Mouse (Mus musculus): ENCODE data around the gene Stt3b.

Stt3b gene

DNA sequence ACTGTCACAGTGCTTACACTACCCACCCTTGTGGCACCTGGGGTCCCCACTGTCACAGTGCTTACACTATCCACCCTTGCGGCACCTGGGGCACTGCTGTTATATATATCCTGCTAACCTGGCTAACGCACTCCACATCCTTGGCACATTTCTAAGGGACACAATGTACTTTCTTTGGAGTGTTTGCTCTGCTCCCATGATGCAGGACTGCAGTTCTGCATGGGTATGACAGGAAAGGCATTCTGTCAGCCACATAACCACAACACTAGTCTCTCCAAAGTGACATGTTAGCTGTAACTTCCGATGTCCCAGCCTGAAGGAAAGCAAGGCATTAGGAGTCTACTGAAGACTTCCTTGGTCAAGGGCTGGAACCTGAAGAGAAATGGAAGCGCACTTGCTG lies 26.8 kb downstream of the Stt3b start:
- in situ Hi-C loops (cut with MboI; ENCODE audit: unreplicated experiment in 2 of 2), result no loop called here

DNA sequence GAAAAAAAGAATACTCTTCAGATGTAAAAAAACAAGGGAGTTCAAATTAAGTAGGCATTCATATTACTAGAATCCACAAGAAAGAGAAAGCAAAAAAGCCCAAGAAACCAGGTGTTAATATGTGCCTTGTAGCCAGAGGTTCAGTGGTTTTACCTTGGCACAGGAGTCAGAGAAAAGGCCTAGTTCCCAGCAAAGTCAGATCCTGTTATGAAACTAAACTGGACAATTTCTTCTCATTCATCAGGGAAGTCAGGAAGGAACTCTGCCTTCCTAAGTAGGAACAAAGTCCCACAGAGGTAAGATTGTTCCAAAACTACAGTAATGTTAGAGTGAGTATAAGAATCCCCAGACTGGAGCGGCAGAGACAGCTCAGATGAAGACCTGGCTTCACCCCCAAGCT lies 31.6 kb downstream of the Stt3b start:
- in situ Hi-C loops (cut with MboI; ENCODE audit: unreplicated experiment in 2 of 2), result no loop called here

DNA sequence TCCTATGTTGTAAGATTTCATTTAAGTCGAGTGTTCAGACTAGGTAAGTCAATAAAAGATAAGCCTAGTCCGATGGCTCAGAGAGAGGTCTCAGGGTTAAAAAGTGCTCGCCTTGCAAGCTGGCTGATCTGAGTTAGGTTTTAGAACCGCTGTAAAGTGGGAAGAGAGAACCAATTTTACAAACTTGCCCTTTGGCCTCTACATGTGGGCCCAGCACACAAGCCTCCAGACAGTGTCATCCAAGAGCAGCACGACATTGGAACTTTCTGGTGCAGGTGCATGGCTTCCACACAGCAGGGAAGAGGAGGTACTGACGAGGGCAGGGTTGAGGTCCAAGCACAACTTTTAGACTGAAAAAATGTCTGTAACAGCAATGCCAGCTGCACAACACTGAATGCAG lies 35.4 kb downstream of the Stt3b start:
- in situ Hi-C loops (cut with MboI; ENCODE audit: unreplicated experiment in 2 of 2), result loop anchor here in 1 of 2 experiments (25.0 kb wide), 1 partner anchor 663 kb away; no protein-coding TSS in a partner anchor

DNA sequence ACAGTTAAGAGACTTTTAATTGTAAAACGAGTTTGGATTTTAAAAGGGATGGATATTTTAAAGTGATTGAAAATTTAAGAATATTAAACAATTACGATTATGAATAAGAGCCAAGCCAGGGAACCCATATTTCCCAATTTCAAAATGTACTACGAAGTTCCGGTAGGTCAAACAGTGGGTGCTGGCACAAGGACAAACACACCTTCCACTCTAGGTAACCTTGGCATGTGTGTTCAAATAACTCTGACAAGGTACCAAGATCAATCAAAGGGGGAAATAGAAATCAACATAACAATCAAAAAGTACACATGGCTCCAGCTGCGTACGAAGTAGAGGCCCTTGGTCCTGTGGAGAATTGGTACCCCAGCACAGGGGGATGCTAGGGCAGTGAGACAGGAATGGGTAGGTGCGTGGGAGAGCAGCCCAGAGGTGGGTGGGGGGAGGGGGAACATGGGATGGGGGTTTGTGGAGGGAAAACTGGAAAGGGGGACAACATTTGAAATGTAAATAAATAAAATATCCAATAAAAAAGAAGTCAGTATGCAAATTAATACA lies 37.0 kb downstream of the Stt3b start:
- in situ Hi-C loops (cut with MboI; ENCODE audit: unreplicated experiment in 2 of 2), result loop anchor here in 1 of 2 experiments (25.0 kb wide), 1 partner anchor 661 kb away; no protein-coding TSS in a partner anchor

DNA sequence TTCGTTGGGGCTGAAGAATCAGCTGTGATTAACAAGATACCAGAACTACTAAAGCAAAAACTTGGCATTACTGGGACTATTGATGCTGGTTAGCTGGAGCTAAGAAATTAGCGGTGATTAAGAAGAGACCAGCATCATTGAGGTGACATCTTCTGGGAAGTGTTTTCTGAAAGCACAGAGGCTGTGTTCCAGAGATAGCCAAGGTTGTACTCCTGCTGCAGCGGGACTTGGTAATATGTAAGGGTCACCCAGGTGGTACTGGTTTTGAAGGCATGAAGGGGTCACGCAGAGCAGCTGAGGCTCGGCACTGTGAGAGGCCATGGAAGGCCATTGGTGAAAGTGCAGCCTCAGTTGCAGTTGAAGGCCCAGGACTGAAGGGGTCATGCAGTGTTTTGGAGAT lies 37.8 kb downstream of the Stt3b start:
- in situ Hi-C loops (cut with MboI; ENCODE audit: unreplicated experiment in 2 of 2), result loop anchor here in 1 of 2 experiments (25.0 kb wide), 1 partner anchor 660 kb away; no protein-coding TSS in a partner anchor

DNA sequence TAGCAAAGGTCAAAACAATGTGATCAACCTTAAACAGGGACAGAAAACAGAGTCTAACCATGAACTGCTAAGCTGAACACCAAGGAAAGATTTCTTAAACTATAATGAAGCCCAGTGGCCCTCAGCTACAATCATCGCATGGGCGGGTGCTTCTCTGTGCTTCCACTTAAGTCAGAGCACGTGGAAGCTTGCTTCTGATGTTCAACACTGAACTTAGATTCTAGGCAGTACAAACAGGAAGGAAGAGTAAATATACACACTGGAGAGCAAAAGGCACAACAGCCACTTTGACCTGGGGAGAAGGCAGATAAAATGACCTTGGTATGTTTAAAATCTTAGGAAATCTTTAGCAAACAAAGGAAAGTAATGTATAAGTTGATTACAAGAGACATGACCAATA lies 38.7 kb downstream of the Stt3b start:
- in situ Hi-C loops (cut with MboI; ENCODE audit: unreplicated experiment in 2 of 2), result loop anchor here in 1 of 2 experiments (25.0 kb wide), 1 partner anchor 659 kb away; no protein-coding TSS in a partner anchor

DNA sequence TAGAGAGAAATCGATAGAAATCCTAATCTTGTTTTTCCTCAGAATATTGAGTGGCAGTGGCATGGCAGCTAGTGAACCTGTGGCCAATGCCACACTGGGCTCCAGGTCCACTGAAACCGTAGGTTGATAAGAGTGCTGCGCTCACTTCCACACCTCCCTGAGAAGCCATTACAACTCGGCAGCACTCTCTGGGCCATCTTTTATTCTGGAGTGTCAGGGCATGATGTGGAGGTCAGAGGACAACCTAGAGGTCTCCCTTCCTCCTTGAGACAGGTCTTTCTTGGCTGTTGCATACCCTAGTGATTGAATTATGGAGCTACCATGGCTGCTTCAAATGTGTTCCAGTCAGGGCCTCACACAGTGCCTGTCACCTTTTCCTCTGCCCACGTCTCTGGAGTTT lies 48.3 kb downstream of the Stt3b start:
- in situ Hi-C loops (cut with MboI; ENCODE audit: unreplicated experiment in 2 of 2), result loop anchor here in 1 of 2 experiments (25.0 kb wide), 1 partner anchor 650 kb away; no protein-coding TSS in a partner anchor

DNA sequence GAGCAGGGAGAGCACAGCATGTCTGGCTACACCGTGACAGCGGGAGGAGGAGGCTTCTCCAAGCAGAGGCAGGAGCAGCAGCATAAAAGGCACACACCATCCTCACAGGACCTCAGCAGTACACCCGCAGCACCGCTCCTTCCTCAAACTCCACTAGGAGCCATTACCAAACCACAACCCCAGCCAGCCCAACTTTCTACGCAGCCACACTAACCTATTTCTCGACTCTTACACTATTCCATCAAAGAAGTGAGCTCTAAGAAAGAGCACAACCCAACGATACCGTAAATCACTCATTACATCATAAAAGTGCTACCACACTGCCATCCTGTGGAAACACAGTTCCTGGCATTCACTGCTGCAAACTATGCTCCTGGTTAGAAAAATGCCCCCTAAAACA lies 48.8 kb downstream of the Stt3b start:
- in situ Hi-C loops (cut with MboI; ENCODE audit: unreplicated experiment in 2 of 2), result loop anchor here in 1 of 2 experiments (25.0 kb wide), 1 partner anchor 649 kb away; no protein-coding TSS in a partner anchor

DNA sequence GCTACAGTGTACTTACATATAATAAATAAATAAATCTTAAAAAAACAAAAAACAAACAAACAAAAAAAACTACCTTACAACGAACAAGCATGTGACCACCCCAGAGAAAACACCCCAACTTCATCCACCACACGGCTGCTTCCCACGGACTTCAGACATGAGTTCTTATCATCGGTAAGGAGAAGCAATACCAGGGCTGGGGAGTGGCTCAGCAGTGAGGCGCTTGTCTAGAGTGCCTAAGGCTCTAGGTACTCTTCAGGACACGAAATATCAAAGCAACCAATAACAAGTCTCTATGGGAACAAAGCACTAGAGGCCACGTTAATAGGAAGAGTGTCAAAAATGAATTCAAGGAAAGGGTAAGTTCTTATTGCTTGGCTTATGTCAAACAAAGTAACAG lies 49.8 kb downstream of the Stt3b start:
- in situ Hi-C loops (cut with MboI; ENCODE audit: unreplicated experiment in 2 of 2), result loop anchor here in 1 of 2 experiments (25.0 kb wide), 1 partner anchor 648 kb away; no protein-coding TSS in a partner anchor

DNA sequence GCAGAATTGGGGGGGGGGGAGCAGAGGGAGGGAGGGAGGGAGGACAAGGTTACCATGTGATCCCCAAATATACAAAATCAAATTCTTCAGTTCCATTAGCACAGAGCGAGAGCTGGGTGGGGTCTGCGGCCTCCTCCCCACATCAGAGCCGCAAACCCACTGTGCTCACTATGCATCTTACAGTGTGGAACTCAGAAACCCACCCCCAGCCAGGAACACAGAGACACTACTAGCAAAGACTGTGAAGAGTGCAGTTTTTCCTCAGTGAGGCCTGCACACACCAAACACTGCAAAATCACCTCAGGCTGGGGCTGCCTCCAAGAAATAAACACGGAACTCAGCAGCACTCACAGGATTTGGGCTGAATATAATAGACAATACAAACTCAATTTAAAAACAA lies 50.4 kb downstream of the Stt3b start:
- in situ Hi-C loops (cut with MboI; ENCODE audit: unreplicated experiment in 2 of 2), result loop anchor here in 1 of 2 experiments (10.0 to 25.0 kb wide), 2 partner anchors 55 to 648 kb away; partner anchors contain the start of gene Stt3b

DNA sequence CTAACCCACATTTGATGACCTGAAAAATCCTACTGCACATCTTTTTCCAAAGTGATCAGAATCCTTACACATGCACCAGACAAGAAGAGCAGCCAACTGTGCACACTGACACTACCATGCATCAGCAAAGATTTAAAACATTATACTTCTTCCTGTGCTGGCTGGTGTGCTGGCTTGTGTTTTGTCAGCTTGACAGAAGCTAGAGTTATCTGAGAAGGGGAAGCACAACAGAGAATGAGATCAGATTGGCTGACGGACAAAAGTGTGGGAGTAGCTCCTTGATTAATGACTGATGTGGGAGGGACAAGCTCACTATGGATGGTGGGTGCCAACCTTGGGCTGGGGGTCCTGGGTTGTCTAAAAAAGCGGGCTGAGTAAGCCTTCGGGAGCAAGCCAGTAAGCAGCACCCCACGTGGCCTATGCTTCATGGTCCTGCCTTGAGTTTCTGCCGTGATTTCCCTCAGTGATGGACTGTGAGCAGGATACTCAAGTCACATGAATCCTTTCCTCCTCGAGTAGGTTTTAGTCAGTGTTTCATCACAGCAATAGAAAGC lies 52.4 kb downstream of the Stt3b start:
- in situ Hi-C loops (cut with MboI; ENCODE audit: unreplicated experiment in 2 of 2), result loop anchor here in 1 of 2 experiments (10.0 to 25.0 kb wide), 2 partner anchors 57 to 646 kb away; partner anchors contain the start of gene Stt3b

DNA sequence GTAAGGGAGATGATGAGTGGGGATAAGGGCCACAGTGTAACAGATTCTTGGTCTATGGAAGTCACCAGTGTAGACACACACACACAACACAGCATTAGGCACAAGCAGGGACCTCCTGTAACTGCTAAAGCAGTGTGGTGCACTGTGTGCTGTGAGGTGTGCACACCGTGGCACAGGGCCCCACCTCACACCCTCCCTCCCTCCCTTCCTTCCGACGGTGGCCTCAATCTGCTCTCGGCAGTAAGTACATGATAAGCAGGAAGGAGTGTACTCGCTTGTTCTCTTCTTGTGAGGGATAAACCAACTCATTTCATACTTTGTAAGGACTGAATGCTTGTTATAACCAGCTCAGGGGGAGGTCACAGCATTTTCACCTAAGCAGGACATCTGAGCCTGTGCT lies 61.1 kb downstream of the Stt3b start:
- in situ Hi-C loops (cut with MboI; ENCODE audit: unreplicated experiment in 2 of 2), result no loop called here

DNA sequence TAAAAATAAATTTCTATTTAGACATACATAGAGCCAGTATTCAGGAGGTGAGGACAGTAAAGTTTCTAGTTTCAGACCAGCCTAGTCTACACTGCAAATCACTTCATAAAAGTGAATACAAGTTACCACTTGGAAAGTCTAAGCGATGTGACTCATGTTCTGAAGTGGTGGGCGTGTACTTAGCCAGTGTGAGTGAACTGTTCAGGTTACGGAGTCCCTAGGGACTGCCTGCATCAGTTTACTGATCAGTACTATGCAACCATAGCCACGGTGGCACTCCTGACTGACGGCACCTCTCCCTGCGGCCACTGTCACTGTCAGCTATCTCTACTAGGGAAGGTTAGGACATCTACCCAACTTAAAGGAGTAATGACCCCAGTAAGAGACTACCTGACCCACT lies 65.1 kb downstream of the Stt3b start:
- in situ Hi-C loops (cut with MboI; ENCODE audit: unreplicated experiment in 2 of 2), result no loop called here

DNA sequence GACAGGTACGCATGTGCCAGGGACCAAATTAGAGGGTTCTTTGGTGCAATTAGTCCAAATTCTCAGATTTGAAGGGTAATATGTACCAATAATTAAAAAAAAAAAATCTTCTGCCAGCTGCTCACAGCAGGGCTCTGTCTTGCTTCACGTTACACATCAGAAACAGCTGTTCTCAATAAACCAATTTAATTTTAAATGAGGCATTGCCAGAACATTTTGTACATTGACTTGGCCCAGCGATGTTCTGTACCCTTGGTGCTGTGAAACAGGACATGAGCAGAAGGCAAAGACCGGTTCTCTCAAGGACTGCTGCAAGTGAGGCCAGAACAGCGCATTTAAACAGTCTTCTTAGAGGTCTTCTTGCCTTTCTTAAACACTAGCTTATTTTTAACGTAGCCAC lies 66.6 kb downstream of the Stt3b start:
- in situ Hi-C loops (cut with MboI; ENCODE audit: unreplicated experiment in 2 of 2), result no loop called here

DNA sequence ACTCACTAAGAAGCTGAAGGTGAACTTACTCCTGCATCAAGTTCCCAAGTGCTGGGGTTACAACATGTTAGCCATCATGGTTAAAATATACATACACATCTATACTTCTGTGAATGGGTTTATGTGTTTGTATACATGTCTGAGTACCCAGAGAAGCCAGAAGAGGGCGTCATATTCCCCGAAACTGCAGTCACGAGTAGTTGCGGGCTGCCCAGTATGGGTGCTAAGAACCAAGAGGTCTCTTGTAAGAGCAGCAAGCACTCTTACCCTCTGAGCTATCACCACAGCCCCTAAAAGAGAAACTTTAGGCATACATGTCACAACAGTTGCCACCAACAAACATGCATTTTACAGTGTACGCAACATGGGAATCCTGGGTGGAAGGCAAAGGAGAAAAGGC lies 70.4 kb downstream of the Stt3b start:
- in situ Hi-C loops (cut with MboI; ENCODE audit: unreplicated experiment in 2 of 2), result no loop called here

DNA sequence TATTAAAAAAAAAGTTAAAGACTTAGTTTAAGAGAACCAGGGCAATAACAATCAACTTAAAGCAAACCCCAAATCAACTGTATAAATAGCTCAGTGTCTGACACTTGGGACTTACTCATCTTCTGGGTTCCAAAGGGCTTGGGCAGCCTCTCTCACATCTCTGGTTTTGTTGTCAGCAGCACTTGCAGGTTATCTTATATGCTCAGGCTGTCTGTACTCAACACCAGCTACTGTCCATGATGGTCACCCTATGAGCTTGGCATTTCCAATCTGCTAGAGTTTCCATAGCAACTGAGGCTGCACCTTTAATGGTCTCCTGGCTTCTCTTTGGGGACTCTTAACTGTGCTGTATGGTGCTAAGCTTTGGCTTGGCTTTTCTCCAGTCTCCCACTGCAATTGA lies 72.3 kb downstream of the Stt3b start:
- in situ Hi-C loops (cut with MboI; ENCODE audit: unreplicated experiment in 2 of 2), result no loop called here

DNA sequence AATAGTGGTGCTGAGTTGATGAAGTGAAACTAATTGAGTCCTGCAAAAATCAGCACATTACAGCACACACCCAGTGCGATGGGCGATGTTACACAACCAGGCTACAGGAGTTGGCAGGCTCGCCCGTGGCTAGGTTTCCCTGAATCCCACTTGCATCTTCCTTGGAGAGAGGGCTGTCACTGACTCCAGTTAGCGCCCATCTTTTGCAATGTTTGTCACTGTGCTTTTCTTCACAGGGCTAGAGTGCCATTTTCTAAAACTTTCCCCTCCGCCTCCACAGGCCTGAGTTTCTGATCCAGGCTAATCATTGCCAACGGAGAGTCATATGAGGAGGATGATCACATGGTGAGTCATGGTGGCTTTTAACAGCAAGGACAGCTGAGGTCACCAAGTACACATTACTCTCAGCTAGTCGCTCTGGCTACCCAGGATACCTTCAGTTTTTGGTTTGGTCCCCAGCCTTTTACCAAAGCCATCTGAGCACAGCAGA lies 73.8 kb downstream of the Stt3b start:
- in situ Hi-C loops (cut with MboI; ENCODE audit: unreplicated experiment in 2 of 2), result no loop called here

DNA sequence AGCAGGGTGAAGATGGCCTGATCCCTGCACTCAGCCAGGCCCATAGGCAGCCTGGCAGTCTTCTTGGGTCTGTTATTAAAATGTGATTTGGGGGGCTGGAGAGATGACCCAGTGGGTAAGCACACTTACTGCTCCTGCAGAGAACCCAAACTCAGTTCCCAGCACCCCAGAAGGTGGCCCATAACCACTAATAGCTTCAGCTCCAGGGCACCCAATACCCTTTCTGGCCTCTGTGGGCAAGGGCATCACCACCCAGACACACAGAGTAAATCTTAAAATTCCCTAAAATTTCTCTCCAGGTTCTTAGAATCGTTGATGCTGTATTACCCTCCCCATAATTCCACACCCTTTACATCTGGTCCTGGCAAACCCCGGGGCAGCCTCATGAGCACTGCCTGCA lies 75.7 kb downstream of the Stt3b start:
- in situ Hi-C loops (cut with MboI; ENCODE audit: unreplicated experiment in 2 of 2), result no loop called here

DNA sequence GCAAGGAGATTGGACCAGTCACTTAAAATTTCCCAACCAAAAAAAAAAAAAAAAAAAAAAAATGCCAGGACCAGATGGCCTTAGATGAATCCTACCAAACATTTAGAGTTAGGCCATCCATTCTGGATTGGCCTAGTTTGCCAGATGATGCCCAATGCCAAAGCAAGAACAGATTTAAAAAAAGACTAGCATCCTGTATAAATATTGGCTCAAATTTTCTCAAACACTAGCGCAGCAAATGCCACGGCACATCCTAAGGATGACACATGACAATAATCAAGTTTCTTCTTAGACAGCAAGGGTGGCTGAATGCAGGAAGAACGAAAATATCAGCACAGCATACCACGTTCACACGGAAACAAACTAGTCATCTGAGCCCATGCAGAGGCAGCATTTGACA lies 76.5 kb downstream of the Stt3b start:
- in situ Hi-C loops (cut with MboI; ENCODE audit: unreplicated experiment in 2 of 2), result no loop called here

DNA sequence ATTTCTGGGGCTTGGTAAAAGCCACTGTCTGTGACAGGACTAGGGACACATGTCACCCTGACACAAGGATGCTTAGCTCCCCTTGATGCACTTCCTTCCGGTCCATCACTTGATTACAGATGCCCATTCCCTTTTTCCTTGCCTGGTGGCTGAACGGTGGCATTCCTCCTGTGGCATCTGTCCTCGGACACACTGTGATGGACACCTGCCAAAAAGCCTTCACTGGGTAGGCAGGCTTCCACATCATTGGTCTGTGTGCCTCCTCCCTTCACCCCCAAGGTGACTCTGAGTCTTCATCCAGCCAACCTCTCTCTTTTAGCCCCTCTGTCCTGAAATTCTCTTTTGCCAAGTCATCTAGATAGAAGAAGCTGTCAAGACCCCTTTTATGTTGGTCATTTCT lies 78.7 kb downstream of the Stt3b start:
- in situ Hi-C loops (cut with MboI; ENCODE audit: unreplicated experiment in 2 of 2), result no loop called here

DNA sequence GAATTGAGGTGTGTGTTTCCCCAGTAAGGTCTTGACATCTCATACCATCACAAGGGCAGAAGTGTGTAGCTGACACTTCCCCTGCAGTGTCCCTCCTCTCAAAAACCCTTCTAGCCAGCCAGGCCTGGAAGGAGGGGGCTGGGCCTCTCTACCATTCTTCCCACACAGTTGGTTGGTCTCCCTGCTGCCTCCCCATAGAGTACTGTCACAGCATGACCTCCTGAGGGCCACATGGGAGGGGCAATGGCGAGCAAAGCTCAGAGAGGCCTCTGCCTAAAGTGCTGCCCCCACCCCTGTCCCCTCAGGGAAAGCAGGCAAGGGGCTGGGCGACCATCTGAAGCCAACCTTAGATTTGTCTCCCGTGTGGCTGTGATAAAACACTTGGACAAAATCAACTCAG lies 80.1 kb downstream of the Stt3b start:
- in situ Hi-C loops (cut with MboI; ENCODE audit: unreplicated experiment in 2 of 2), result no loop called here

DNA sequence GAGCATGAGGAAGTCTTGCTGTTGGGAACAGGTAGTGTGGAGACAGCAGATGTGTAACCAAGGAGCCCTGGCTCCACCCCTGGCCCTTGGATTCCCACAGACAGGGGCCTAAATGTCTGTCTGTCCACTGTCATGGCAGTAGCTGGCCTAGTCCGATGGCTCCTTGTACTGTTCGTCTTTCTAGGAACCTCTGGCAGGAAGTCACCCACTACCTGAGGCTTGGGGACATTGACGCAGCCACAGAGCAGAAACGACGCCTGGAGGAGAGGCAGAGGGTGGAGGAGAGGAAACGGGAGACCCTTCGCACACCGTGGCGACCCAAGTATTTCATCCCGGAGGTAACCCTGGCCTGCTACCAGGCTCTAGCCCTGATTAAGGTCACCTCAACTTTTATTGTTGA lies 80.5 kb downstream of the Stt3b start:
- in situ Hi-C loops (cut with MboI; ENCODE audit: unreplicated experiment in 2 of 2), result no loop called here
